Mouse (Mus musculus) left cerebral cortex, postnatal 10 days (tissue): Measurements from ENCODE around the gene Phlpp1. TPM values are rescaled to one million over a fixed set of nuclear protein-coding genes. Genes with fewer than 3 reads are reported as not detected.

Source experiments
- DNase-seq, 2 experiments: peaks; one replicate each; pipeline ENCODE4 v3.0.0; 2021 to 2022; ENCODE audit warnings: low spot score in 2 of 2, mixed read lengths in 1 of 2; ENCODE audit errors: extremely low spot score in 1 of 2
- intact Hi-C: fragments of 180-260 bp; cut with DNase I; formaldehyde crosslinking; loops from one replicate; pipeline ENCODE4 v1.15.1; 2025
- total RNA-seq, 2 experiments: library from RNA; stranded (reverse); gene quantifications; 2 replicates each; pipeline ENCODE4 v1.2.3; 2021

Gene Phlpp1
- total RNA-seq, 2 experiments from 2014 or later = 49.1 to 50.4 TPM

DNA sequence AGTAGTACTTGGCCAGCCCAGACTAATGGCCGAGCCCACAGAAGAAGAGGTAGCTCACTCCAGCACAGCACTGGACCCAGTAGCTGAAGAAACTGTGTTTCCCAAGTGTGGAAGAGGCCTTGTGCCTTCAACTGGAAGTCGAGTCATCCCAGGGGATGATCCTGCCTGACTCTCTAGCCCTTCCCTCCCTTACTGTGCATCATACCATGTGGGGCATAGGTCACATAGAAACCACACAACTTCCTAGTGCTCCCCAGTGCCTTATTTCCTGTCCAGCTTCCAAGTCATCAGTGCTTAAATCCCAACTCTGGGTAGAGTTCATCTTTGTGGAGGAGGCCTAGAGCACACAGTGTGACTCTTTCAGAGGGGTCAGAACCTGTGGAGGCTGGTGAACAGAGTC, 223.1 kb downstream of the Phlpp1 start:
- no peak for DNase-seq
- intact Hi-C loops = loop anchor here (5.0 kb wide), 2 partner anchors 222 to 322 kb away; partner anchors contain the start of gene Phlpp1

DNA sequence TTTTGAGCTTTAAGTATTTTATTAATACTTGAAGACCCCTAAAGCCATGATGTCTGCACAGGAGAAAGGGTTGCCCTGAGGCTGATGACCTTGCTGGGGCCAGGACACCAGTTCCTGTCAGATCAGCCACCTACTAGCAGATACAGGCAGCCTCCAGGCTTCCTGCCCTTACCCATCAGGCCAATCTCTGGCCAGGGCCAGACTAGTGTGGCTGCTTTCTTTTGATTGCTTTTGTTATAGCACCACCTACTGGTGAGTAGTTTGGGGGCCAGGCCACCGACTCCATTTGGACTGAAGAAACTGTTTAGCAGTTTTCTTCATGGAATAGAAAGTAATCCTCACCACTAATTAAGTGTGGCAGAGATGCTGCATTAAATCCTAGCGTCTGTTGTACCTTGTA, 223.9 kb downstream of the Phlpp1 start:
- intact Hi-C loops = loop anchor here (5.0 kb wide), 2 partner anchors 223 to 323 kb away; partner anchors contain the start of gene Phlpp1
- peak; percentile 59 to 68 for DNase-seq

DNA sequence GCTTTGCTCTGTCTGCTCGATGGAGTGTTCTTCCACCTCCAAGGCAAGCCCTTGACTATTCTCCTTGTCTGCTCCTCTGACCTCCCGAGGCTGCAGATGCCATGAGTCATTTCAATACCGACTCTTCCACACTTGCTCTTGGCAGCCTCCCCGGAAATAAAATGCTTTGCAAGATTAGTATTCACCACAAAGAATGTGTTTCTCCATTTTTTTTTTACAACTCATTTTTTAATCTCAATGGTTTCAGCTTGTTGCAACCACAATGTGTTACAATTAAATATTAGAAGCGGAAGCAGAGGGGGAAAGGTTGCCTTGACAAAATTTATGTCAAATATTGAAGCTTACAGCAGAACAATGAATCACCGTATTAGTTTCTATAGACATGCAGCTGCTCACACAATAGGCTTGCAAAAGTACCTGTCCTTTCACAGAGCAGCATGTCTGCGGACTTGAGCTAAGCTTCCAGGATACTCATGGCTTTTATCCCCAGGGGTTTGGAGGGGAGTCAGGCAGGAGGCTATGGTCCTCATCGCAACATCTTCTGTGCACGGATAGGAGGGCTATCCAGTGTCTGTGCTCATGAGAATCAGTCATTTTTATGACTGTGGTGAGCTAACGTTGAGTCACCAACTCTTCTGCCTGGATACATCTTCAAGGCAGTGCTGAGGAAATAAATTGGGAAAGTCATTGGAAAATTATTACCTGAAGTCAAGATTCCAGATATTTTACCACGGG, 229.5 kb downstream of the Phlpp1 start:
- DNase-seq = no peak
- intact Hi-C loops = no loop called here

DNA sequence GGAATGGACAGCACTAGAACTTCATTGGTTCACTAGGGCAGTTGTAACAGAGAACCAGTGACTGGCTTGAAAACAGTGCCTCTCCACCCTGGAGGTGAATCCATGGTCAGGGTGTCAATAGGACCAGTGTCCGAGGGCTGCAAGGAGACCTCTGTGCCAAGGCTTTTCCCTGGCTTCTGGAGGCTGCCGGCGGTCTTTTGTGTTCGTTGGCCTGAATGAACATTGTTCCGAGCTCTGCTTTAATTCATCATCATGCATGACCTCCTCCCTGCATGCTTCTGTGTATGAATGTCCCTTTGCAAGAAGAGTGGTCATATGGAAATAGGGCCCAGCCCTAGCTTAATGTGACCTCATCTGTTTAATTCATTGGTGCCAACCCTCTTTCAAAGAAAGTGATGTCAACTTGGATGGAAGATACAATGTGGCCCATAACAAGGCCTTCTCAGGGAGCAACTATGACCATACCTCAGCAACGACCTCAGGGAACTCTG, 231.5 kb downstream of the Phlpp1 start:
- intact Hi-C loops = no loop called here
- DNase-seq = no peak

DNA sequence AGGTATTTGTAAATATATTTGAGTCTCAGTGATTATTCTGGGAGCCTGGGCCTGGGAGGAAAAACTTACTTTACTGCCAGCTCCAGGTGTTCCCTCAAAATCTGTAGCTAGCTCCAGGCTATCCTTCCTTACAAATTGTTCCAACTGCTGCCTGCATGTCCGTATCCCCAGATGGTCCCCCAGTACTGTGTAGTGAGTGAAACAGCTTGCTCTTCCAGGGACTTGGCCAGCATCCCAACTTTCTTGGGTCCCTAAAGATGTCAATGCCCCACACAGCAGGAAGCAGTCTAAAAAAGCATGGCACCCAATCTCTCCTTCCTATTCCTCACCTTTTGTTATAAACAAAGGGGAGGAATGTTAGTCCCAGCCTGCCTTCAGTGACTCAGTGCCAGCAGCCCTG, 235.3 kb downstream of the Phlpp1 start:
- DNase-seq = peak; percentile 38 to 54
- intact Hi-C loops = no loop called here

DNA sequence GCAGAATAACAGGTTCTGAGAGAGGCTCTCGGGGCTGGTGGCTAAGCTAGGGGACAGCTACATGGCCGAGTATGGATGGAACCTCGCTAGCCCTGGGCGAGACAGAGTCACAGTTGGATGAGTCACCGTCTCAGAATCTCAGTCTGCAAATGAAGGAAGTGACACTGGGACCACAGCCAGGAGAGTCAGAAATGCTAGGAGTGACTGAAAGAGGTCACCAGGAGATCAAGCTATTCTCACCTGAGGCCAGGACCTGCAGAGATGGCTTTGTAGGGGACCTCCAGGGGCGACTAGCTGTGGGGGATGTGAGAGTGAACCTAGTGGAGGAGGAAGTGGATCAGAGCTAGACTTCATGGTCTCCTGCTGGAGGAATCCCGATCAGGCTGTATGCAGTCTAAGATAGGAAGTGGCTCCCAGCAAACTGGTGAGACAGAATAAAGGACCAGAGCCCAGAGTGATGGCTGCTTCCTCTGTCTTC, 236.4 kb downstream of the Phlpp1 start:
- peak in 1 of 2 experiments; percentile 52 for DNase-seq
- intact Hi-C loops = no loop called here

DNA sequence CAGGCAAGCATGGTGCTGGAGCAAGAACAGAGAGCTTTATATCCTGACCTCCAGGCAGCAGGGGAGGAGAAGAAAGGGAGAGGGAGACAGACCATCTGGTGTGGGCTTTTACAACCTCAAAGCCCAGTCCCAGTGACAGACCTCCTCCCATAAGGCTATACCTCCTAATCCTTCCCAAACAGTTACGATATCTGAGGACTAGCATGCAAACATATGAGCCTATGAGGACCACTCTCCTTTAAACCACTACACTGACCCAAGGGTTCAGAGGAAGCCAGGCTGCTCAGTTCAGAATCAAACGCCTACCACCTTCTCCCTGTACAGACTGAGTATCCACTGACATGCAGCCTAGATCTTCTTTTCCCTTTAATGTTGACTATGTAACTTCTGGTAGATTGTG, 239.3 kb downstream of the Phlpp1 start:
- no peak for DNase-seq
- intact Hi-C loops = no loop called here

DNA sequence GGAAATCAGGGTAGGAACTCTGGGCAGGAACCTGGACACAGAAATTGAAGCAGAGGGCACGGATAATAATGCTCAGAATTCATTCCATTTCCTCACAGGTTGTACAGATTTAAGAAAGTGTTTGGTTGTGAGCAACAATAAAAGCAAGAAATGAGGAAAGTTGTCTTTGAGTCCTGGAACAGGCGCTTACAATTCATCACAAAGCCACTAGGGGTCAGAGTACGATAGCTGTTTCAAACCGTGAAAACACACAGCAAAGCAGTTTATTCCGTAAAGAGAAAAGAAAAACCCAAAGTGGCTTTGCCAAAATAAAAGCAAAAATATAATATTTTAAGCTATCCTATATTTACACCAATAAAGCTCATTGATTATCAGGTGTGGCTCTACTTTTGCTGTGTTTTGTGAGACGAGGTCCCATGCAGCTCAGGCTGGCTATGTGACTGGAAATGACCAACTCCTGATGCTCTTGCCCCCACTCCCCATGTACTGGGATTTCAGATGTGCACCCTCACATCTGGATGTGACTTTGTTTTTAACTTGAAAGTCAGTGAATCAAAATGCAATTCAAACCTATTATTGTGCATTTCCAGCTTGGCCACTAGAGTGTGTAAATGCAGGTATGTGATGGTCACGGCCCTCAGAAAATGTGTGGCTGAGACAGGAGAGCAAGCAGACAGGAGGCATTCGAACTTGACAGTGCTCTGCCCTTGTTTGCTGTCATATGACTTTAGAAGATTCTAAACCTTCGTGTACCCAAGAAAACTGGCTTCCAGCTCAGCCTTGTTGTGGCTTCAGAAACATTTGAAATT, 253.8 kb downstream of the Phlpp1 start:
- intact Hi-C loops = loop anchor here (1.0 to 10.0 kb wide), 3 partner anchors 179 to 393 kb away; no protein-coding TSS in a partner anchor
- no peak for DNase-seq

DNA sequence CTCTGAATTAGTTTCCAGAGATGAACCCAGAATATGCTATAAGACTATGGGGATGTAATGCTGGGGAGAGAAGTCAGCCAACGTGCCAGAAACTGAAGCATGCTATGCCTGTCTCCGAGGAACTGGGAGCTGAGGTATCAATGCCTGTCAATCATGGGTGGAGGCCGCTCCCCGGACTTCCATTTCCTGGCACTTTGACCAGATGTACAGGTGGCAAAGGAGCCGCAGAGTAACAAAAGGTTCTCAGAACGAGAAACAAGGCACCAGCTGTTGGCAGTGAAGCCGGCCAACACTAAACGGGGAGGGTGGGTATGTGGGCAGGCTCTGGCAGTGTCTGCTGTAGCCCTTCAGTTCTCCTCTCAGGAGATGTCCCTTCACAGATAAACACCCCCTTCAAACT, 256.6 kb downstream of the Phlpp1 start:
- intact Hi-C loops = loop anchor here (10.0 kb wide), 1 partner anchor 177 kb away; no protein-coding TSS in a partner anchor
- no peak for DNase-seq

DNA sequence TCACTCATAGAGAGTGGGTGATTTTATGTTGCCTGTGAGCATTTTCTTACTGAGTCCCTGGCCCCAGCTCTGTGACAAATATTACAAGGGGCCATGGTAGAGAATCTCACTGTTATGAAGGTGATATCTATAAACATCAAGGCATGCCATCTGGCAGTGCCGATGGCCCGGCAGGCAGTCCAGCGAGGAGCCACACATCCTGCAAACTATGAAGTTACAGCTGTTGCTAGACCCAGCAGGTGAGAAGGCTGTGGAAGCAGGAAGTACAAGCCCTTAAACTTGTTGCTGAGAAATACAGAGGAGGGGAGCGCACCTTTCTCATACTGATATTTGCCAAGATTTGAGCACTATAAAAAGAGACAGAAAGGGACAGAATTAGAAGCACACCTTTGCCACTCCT, 257.0 kb downstream of the Phlpp1 start:
- no peak for DNase-seq
- intact Hi-C loops = loop anchor here (10.0 kb wide), 1 partner anchor 176 kb away; no protein-coding TSS in a partner anchor

DNA sequence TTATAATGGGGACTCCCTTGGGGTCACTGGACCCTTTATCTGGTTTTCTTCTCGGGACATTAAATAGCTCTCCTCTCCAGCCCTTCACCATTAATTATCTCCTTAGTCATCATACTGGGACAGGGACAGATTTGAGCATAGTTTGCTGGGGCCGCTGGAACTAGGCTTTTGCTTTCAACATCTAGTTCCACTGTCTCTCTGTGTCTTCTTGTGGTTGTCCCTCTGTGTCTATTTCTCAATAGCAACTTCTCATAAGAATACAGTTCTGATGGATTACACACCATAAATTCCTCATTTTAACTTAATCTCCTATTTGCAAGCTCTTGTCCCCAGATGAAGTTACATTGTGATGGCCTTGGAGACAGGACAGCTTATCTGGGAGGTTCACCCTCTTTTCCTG, 262.0 kb downstream of the Phlpp1 start:
- intact Hi-C loops = no loop called here
- DNase-seq = no peak

Other genes starting within 250 kb of the Phlpp1 start
- gene Zcchc2, start 181.3 kb upstream of the Phlpp1 start, total RNA-seq = 10 to 100 TPM; 19.5 to 23.5 TPM